Mouse (Mus musculus) heart, adult 11 months (tissue): ENCODE data around the gene Ccdc12.
A peak's percentile ranks its signal among the peaks of the same experiment; 100 is the strongest.

ENCODE experiments used
- DNase-seq: peaks from one replicate; pipeline ENCODE4 v3.0.0; 2022

Gene Ccdc12

GRCm38 (mm10) chr9:110745752-110746151 is 89.4 kb downstream of the Ccdc12 start:
- DNase-seq = no peak

GRCm38 (mm10) chr9:110746238-110746637 is 89.9 kb downstream of the Ccdc12 start:
- DNase-seq = no peak

GRCm38 (mm10) chr9:110746961-110747360 is 90.7 kb downstream of the Ccdc12 start, which contains the start of gene Pth1r:
Pth1r (minus strand) TSS chr9:110747145.
- DNase-seq = no peak

- DNase-seq = no peak
These were observed 92.1 kb downstream of the Ccdc12 start for GRCm38 (mm10) chr9:110748451-110748850.

GRCm38 (mm10) chr9:110750404-110751187 is 94.3 kb downstream of the Ccdc12 start:
- no peak for DNase-seq

GRCm38 (mm10) chr9:110751412-110751811 is 95.1 kb downstream of the Ccdc12 start:
- DNase-seq = no peak

- no peak for DNase-seq
These were observed 96.7 kb downstream of the Ccdc12 start for GRCm38 (mm10) chr9:110752917-110753435.

- peak; percentile 97 for DNase-seq
These were observed 97.5 kb downstream of the Ccdc12 start for GRCm38 (mm10) chr9:110753773-110754172.

- no peak for DNase-seq
These were observed 101.5 kb downstream of the Ccdc12 start for GRCm38 (mm10) chr9:110757816-110758215.

GRCm38 (mm10) chr9:110758605-110759004 is 102.3 kb downstream of the Ccdc12 start:
- DNase-seq = peak; percentile 99

GRCm38 (mm10) chr9:110759265-110759664 is 103.0 kb downstream of the Ccdc12 start:
- peak; percentile 94 for DNase-seq

GRCm38 (mm10) chr9:110760886-110761285 is 104.6 kb downstream of the Ccdc12 start:
- DNase-seq = no peak
